Mouse (Mus musculus) olfactory bulb, adult 2 months (tissue): ENCODE results near the gene Cd44. TPM values are rescaled to one million over a fixed set of nuclear protein-coding genes. Genes with fewer than 3 reads are reported as not detected.

Experiments used
- H3K27ac ChIP-seq: fragments of 200-500 bp; 2 replicates; pipeline ENCODE4 v1.5.1; 2012; ENCODE audit warnings: low read depth, low read length; ENCODE audit not compliant: insufficient read depth
- H3K4me1 ChIP-seq: fragments of 200-500 bp; 2 replicates; pipeline ENCODE4 v1.6.1; 2012; ENCODE audit warnings: low read length; ENCODE audit not compliant: control insufficient read depth, insufficient read depth
- H3K4me3 ChIP-seq: fragments of 200-500 bp; 2 replicates; pipeline ENCODE4 v1.5.1; 2012; ENCODE audit warnings: mild to moderate bottlenecking, low read depth, low read length, moderate library complexity; ENCODE audit not compliant: insufficient read depth
- CTCF ChIP-seq: fragments of 200-500 bp; IDR thresholded peaks from 2 replicates; pipeline ENCODE4 v1.5.1; 2012; ENCODE audit warnings: low read depth, mild to moderate bottlenecking, low read length, moderate library complexity; ENCODE audit not compliant: insufficient read depth
- POLR2A ChIP-seq: fragments of 200-500 bp; IDR thresholded peaks from 2 replicates; pipeline ENCODE4 v1.6.1; 2012; ENCODE audit warnings: mild to moderate bottlenecking, low read depth, low read length, moderate library complexity; ENCODE audit not compliant: insufficient read depth
- WGBS: fragments of 180-500 bp; shearing (Covaris S2); methylation state at CpG from one replicate; pipeline ENCODE4 v1.1.7; 2018; 5-methylcytosine and 5-hydroxymethylcytosine counted together
- polyA plus RNA-seq: library from polyadenylated mRNA; stranded (reverse); fragments of >200 nt; gene quantifications from 2 replicates; pipeline ENCODE4 v1.2.4, GENCODE M21; 2012; ENCODE audit warnings: low replicate concordance; ENCODE audit not compliant: missing spikeins, insufficient read depth, insufficient read length

Cd44 gene
- polyA plus RNA-seq, 1 experiment: not detected

DNA sequence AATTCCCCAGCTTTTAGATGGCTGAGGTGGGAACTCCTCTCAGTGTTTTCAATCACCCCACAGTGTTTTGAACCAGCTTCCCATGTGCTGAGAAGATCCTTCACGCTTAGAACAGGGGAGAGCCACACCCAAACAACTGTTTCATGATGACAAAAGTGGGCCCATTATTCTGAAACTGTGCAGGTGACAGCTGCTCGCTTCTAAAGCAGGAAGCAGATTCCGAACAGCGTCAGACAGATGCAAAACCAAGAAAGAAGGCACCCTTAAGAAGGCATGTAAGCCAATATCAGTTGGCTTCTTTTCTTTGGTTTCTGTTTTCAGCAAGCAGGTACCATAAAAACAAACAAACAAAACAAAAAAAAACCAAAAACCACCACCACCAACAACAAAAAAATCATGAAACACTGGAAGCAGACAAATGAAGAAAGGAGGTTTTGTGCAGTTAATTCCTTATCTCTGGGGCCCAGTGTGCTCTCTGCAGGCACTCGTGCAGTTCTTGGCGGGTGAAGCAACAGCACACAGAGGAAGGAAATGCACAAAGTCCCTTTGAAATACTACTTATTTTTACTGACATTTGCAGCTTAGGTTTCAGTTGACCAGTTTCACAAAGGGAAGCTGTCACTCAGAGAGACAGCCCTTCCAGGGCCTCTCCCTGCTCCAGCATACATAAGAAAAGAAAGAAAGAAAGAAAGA is 33.9 kb downstream of the Cd44 start:
- H3K4me3 ChIP-seq: no peak overlapping the region
- WGBS: 83% methylated on average over 6 of the region's 6 CpGs
- H3K4me1 ChIP-seq: peaks cover 5% of the 10 kb centered on the region
- H3K27ac ChIP-seq: no peak overlapping the region
- TF ChIP-seq POLR2A (no peak), CTCF (no peak)

- H3K27ac ChIP-seq: no peak overlapping the region
- WGBS: 38% methylated on average over 1 of the region's 1 CpGs
- H3K4me1 ChIP-seq: peaks cover 7% of the 10 kb centered on the region
- no peak overlapping the region for H3K4me3 ChIP-seq
- TF ChIP-seq POLR2A (no peak), CTCF (no peak)
Observed at GRCm38 (mm10) chr2:102866594-102866993, 34.9 kb downstream of the Cd44 start.

DNA sequence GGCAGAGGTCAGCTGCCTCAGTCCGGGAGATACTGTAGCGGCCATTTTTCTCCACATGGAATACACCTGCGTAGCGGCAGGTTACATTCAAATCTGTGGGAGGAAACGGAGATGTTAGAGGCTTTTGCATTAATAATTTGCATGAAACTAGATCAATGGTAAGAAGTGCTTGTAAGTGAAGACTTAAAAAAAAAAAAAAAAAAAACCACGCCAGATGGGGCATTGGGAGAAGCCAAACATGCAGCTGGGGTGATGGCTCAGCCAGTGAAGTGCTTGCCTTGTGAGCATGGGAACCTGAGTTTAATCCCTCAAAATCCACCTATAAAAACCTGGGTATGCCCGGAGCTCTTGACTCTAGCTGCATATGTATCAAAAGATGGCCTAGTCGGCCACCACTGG is 36.1 kb downstream of the Cd44 start:
- WGBS: 96% methylated on average over 8 of the region's 8 CpGs
- no peak overlapping the region for H3K27ac ChIP-seq

DNA sequence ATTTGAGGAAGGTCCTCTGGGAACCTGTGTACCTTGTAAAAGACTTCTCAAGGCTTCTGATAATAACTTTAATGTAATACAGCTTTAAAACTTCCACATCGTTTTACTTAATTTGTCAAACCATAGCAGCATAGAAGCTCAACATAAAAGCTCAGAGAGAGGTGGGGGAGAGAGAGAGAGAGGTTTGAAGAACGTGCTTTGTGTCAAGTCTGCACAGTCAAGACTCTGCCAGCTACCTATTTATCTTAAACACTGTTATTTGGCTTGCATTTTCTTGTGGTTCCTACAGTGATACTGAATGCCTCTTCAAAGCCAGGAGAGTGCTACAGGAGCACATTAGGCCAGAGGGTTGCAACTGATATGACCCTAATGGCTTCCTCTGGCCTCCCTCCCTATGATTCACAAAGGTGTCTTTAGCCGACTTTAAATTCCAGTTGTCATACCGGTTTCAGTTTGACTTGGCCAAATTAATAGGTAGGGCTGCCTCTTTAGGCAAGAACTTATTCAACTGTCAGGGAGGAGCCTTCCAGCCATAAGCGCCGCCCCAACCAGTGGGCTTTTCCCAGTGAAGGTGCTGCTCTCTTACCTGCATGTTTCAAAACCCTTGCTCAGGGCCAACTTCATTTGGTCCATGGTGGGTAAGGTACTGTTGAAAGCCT is 36.6 kb downstream of the Cd44 start:
- Histone ChIP-seq H3K4me3 (no peak overlapping the region), H3K27ac (no peak overlapping the region), H3K4me1 (peaks cover 7% of the 10 kb centered on the region)
- no peak for TF ChIP-seq POLR2A
- TF ChIP-seq CTCF: no peak
- 66% methylated on average over 6 of the region's 6 CpGs for WGBS

More for the DNA sequence above, 36.1 kb downstream of the Cd44 start:
- no peak overlapping the region for H3K4me3 ChIP-seq
- H3K4me1 ChIP-seq: peaks cover 7% of the 10 kb centered on the region
- no peak for TF ChIP-seq POLR2A
- no peak for TF ChIP-seq CTCF

GRCm38 (mm10) chr2:102864036-102864435 is 37.4 kb downstream of the Cd44 start:
- no peak overlapping the region for H3K4me3 ChIP-seq
- TF ChIP-seq POLR2A: no peak
- no peak overlapping the region for H3K27ac ChIP-seq
- peaks cover 7% of the 10 kb centered on the region for H3K4me1 ChIP-seq
- 59% methylated on average over 4 of the region's 4 CpGs for WGBS

GRCm38 (mm10) chr2:102863583-102863982 is 37.9 kb downstream of the Cd44 start:
- no peak overlapping the region for H3K4me3 ChIP-seq
- TF ChIP-seq POLR2A: no peak
- no peak for TF ChIP-seq CTCF
- no peak overlapping the region for H3K27ac ChIP-seq
- 89% methylated on average over 2 of the region's 2 CpGs for WGBS
- H3K4me1 ChIP-seq: peaks cover 7% of the 10 kb centered on the region

DNA sequence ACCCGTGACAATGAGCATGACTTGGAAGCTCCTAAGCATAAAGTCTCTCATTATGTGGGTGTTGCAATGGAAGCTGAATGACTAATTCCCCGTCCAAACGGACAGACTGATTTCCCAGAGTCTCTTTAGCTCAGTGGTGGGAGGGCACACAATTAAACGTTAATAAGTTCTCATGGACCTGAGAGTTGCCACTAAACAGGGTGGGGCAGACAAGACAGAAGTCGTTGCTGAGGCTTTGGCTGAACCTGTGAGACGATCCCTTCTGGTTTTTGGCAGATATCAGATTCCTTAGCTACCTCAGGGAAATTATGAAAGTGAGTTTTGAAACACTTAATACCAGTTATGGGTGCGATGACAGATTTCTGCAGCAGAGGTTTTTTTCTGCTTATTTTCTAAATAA is 38.8 kb downstream of the Cd44 start:
- Histone ChIP-seq H3K4me3 (no peak overlapping the region), H3K4me1 (peaks cover 7% of the 10 kb centered on the region), H3K27ac (no peak overlapping the region)
- TF ChIP-seq POLR2A: no peak
- no peak for TF ChIP-seq CTCF
- 41% methylated on average over 7 of the region's 7 CpGs for WGBS

DNA sequence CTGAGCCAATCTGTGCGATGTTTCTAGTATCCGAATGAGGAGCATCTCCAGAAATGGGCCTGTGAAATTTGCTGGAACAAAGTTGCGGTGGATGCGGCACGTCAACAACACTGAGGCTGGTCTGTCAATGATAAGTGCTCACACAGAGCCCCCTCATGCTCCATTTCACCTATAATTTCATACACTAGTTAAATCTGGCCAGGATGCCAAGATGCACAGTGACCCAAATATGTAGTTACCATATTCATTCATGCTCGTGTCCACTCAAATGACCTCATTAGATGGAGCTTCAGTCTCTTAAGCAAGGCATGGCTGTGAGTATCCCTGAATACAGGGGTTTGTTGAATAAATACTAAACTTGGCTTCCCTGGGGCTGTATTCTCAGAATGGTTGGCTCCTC is 43.2 kb downstream of the Cd44 start:
- Histone ChIP-seq H3K27ac (no peak overlapping the region), H3K4me3 (no peak overlapping the region), H3K4me1 (peaks cover 4% of the 10 kb centered on the region; the same call in 1 of the 2 replicates)
- no peak for TF ChIP-seq POLR2A
- no peak for TF ChIP-seq CTCF
- WGBS: 77% methylated on average over 6 of the region's 6 CpGs

GRCm38 (mm10) chr2:102853297-102853696 is 48.2 kb downstream of the Cd44 start:
- peaks cover 3% of the 10 kb centered on the region for H3K4me1 ChIP-seq
- no peak overlapping the region for H3K27ac ChIP-seq
- TF ChIP-seq CTCF (no peak), POLR2A (no peak)
- no peak overlapping the region for H3K4me3 ChIP-seq
- 95% methylated on average over 3 of the region's 3 CpGs for WGBS

DNA sequence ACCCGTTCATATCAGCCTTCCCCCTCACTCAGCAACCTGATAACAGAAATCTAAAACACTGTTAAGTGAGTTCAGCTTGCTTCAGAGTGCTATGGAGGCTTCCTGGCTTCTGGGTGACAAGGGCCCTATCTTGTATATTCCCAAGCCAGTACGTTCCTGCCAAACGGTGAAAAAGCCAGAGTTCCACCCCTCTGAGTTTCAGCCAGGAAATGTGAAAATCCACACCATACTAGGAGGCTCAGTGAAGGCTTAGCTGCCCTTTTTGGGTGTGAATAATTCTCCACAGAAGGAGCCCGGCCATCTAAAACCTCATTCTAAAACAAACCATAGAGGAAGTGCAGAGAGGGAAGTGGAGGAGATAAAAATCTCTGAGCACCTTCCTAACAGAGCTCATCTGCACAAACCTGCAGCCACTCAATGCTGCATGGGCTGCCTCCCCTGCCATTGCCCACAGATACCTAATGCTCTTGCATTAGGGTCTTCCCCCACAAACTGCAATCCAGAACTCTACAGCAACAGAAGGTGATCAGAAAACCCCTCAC is 49.5 kb downstream of the Cd44 start:
- Histone ChIP-seq H3K27ac (no peak overlapping the region), H3K4me3 (no peak overlapping the region), H3K4me1 (peaks cover 3% of the 10 kb centered on the region)
- 66% methylated on average over 4 of the region's 4 CpGs for WGBS
- TF ChIP-seq CTCF (no peak), POLR2A (no peak)
